Mouse (Mus musculus) thymus, adult 18-20 months (tissue): ENCODE data around the gene Neu1.
"Not testable (repeated sequence)": the region's sequence is repeated elsewhere in the genome, so short reads cannot be mapped to it uniquely, and the experiment has no call there.

Experiments
- DNase-seq, 2 experiments: peaks; one replicate each; pipeline ENCODE4 v3.0.0; 2022; ENCODE audit warnings: mixed read lengths in 2 of 2

Neu1 gene

GRCm38 (mm10) chr17:34950514-34951455, 19.7 kb downstream of the Neu1 start:
- no peak for DNase-seq

- DNase-seq = peak in 1 of 2 experiments; percentile 59
These were observed 20.8 kb downstream of the Neu1 start for GRCm38 (mm10) chr17:34951636-34952377.

- peak in 1 of 2 experiments; percentile 44 for DNase-seq
These were observed 21.5 kb downstream of the Neu1 start for GRCm38 (mm10) chr17:34952378-34953040.

GRCm38 (mm10) chr17:34953258-34953657, 22.2 kb downstream of the Neu1 start:
- DNase-seq = no peak

- DNase-seq = no peak
These were observed 22.9 kb downstream of the Neu1 start for GRCm38 (mm10) chr17:34953904-34954303.

GRCm38 (mm10) chr17:34954831-34955230, 23.8 kb downstream of the Neu1 start:
- DNase-seq = no peak

- DNase-seq = no peak
These were observed 24.8 kb downstream of the Neu1 start for GRCm38 (mm10) chr17:34955884-34956283.

DNA sequence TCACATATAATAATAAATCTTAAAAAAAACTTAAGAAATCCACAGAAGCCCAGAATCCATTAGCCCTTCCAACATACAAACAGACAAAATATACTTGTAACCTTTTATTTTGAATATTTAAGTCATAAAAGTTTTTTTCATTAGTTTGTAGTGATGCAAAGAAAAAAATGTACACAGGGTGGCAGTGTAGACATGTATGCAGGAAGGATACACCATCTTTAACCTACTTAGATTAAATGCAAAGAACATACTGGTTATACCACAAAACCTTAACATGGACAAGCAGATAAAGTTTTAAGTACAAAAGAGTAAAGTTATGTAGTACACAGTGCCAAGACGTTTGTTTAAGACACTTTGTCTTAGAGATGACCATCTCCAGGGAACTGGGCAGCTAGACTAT, 25.3 kb downstream of the Neu1 start:
- no peak for DNase-seq

DNA sequence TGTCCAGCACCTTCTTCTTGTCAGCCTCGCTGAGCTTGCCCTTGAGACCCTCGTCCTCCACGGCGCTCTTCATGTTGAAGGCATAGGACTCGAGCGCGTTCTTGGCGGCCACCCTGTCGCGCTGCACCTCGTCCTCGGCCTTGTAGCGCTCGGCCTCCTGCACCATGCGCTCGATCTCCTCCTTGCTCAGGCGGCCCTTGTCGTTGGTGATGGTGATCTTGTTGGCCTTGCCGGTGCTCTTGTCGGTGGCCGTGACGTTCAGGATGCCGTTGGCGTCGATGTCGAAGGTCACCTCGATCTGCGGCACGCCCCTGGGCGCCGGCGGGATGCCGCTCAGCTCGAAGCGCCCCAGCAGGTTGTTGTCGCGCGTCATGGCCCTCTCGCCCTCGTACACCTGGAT, 26.2 kb downstream of the Neu1 start:
- DNase-seq = not testable (repeated sequence)

- DNase-seq = not testable (repeated sequence)
These were observed 26.9 kb downstream of the Neu1 start for GRCm38 (mm10) chr17:34957966-34958365.

DNA sequence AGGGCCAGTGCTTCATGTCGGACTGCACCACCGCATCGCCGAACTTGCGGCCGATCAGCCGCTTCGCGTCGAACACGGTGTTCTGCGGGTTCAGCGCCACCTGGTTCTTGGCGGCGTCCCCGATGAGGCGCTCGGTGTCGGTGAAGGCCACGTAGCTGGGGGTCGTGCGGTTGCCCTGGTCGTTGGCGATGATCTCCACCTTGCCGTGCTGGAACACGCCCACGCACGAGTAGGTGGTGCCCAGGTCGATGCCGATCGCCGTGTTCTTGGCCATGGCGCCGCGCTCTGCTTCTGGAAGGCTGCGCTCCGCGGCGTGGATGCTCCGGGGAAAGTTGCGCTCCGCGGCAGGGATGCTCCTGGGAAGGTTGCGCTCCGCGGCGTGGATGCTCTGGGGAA, 27.7 kb downstream of the Neu1 start:
- not testable (repeated sequence) for DNase-seq

GRCm38 (mm10) chr17:34959130-34959778, 28.2 kb downstream of the Neu1 start, which contains the start of gene Hspa1b:
Gene Hspa1b (minus strand): TSS chr17:34959238.
- peak; percentile 63 to 76 for DNase-seq

DNA sequence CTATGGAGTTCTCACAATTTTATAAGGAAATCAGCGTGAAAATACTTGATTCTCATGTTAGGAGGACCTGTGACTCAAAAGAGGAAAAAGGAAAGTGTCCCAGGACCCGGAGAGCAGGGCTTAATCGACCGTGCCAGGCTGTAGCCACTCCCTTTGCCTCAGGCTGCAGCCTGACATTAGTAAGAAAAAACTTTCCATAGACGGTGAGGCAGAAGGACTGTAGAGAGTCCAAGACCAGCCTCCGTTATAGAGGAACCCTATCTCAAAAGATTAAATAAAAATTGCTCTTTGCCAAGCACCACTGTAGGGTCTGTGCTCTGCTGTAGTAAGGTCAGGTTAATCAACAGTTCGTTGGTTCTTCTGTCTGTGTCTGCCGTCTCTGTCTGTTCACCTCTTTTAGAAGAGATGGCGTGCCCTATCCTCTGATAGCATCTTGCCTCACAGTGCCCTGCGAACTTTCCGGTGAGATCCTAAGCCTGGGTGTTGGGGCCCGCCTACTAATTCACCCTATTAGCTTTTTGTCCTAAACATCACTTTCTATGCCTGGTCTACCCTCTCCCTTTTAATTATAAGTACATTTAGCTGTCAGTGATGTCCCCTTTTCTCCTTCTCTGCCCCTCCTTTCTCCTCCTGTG, 28.9 kb downstream of the Neu1 start:
- no peak for DNase-seq

GRCm38 (mm10) chr17:34960702-34961493, 29.8 kb downstream of the Neu1 start:
- DNase-seq = no peak

GRCm38 (mm10) chr17:34962125-34962524, 31.1 kb downstream of the Neu1 start:
- DNase-seq = no peak

GRCm38 (mm10) chr17:34962841-34963240, 31.8 kb downstream of the Neu1 start:
- no peak for DNase-seq

DNA sequence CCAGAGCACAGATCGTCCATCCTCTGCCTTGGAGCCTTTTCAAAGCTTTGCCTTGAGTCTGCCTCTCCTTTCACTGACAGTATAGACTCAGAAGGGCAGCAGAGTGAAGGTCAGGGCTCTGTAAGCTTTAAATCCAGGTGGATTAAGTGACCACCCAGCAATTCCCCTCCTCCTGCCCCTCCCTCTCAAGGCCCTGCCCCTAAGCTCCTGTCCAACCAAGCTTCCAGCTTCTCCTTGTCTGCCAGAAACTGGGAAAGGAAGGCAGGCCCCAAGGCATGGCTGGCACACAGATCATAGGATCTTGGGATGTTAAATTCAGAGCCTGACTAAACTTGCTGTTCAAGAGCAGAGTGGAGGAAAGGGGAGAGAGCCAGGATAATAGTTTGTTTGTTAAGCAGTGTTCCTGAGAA, 33.6 kb downstream of the Neu1 start:
- DNase-seq = no peak

DNA sequence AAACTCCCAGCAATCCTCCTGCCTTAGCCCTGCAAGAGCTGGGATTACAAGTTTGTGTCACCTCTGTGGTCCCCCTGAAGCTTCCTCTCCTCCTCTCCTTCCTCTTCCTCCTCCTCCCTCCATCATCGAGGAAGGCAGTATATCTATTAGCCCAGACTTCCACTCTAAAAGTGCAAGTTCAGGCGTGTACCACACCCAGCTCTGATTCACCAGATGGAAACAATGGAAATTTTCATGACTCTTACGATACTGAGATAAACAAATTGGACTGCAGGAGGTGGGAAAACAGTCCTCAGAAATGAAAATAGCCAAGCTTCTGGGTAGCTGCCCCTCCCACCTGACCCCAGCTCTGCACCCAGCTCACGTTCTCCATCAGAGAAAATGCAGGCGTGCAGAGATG, 34.6 kb downstream of the Neu1 start:
- DNase-seq = no peak

- DNase-seq = not testable (repeated sequence)
These were observed 38.8 kb downstream of the Neu1 start, which contains the start of gene Gm20481 for GRCm38 (mm10) chr17:34969822-34970221. Gene Gm20481 (plus strand): TSS chr17:34969912.

DNA sequence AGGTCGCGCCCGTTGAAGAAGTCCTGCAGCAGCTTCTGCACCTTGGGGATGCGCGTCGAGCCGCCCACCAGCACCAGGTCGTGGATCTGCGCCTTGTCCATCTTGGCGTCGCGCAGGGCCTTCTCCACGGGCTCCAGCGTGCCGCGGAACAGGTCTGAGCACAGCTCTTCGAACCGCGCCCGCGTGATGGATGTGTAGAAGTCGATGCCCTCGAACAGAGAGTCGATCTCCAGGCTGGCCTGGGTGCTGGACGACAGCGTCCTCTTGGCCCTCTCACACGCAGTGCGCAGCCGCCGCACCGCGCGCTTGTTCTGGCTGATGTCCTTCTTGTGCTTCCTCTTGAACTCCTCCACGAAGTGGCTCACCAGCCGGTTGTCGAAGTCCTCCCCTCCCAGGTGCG, 39.8 kb downstream of the Neu1 start:
- DNase-seq = not testable (repeated sequence)

DNA sequence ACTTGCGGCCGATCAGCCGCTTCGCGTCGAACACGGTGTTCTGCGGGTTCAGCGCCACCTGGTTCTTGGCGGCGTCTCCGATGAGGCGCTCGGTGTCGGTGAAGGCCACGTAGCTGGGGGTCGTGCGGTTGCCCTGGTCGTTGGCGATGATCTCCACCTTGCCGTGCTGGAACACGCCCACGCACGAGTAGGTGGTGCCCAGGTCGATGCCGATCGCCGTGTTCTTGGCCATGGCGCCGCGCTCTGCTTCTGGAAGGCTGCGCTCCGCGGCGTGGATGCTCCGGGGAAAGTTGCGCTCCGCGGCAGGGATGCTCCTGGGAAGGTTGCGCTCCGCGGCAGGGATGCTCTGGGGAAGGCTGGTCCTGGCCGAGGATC, 40.6 kb downstream of the Neu1 start:
- DNase-seq = not testable (repeated sequence)
